Mouse (Mus musculus): ENCODE data around the gene Piga.

DNA sequence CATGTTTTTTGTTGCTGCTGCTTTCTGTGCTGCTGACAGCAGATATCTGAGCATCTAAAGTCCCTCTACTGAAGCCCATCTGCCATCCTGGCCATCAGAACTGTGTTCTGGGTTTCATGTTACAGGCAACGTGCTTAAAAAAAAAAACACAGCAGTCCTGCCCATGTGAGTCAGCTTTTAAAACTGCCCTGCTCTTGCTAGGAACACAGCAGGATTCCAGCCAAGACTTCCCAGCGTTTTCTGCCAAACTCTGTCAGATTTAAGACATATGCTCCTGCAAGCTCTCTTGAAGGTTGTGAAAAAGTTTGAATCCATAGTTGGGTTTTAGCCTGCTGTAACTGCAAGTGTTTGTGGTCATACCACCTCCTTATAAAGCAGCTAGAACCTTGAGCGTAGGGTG, 46.5 kb upstream of the Piga start, which contains the start of gene Vegfd:
- no peak for TF ChIP-seq CTCF (IDR thresholded peaks at IDR 0.05; ENCODE audit: borderline replicate concordance, insufficient read depth, low read length)
- no peak for TF ChIP-seq POLR2A (IDR thresholded peaks at IDR 0.05; ENCODE audit: low read depth, low read length)
